ENCODE assay signal across 7 mouse cellular contexts in genomic region chr7:128523349-128523961, GRCm38 (mm10). TPM values are rescaled to one million over a fixed set of nuclear protein-coding genes. Genes with fewer than 3 reads are reported as not detected.
DNase-seq lines count a peak whose midpoint lies in the region; ATAC-seq lines count a peak whose summit lies in the region.

Bag3 (plus strand) TSS chr7:128523616.

- peak; percentile 97 for DNase-seq in adrenal gland, adult 8-10 months
- DNase-seq in embryo, embryonic 11 days: peak; percentile 96
- peak; percentile 96 to 99 for DNase-seq in gastrocnemius, postnatal 36 days
- DNase-seq in limb, embryonic 11.5 days (ENCODE audit: low spot score): peak; percentile 94
- peak; percentile 88 for DNase-seq in spleen, adult 12 weeks (ENCODE audit: low spot score)

- peak within 1 kb of the TSS; percentile 80 for H3K9ac ChIP-seq in intestine, embryonic 15.5 days
- peak within 1 kb of the TSS; percentile 79 for H3K9ac ChIP-seq in limb, embryonic 11.5 days (ENCODE audit: low read length)
- H3K9ac ChIP-seq in midbrain, embryonic 13.5 days (replicated peaks): peak within 1 kb of the TSS; percentile 57

- ATAC-seq in intestine, embryonic 15.5 days: peak; percentile 98
- peak; percentile 92 for ATAC-seq in limb, embryonic 11.5 days (ENCODE audit: insufficient number of reproducible peaks, low FRiP score, low TSS enrichment, low read depth)
- peak; percentile 90 for ATAC-seq in midbrain, embryonic 13.5 days

- H3K27ac ChIP-seq in intestine, embryonic 15.5 days: peak within 1 kb of the TSS; percentile 91
- H3K27ac ChIP-seq in limb, embryonic 11.5 days (replicated peaks; ENCODE audit: low read depth, low read length): peak within 1 kb of the TSS; percentile 57
- no peak within 1 kb of the TSS; the same call in 1 of the 2 replicates for H3K27ac ChIP-seq in midbrain, embryonic 13.5 days

- H3K36me3 ChIP-seq in intestine, embryonic 15.5 days: no peaks in the 10 kb centered on the region
- H3K36me3 ChIP-seq in limb, embryonic 11.5 days (ENCODE audit: control insufficient read depth, insufficient read depth, low read length): no peaks in the 10 kb centered on the region
- H3K36me3 ChIP-seq in midbrain, embryonic 13.5 days: no peaks in the 10 kb centered on the region

- peak within 1 kb of the TSS; percentile 88 for H3K4me2 ChIP-seq in intestine, embryonic 15.5 days (replicated peaks)
- peak within 1 kb of the TSS; percentile 92 for H3K4me2 ChIP-seq in limb, embryonic 11.5 days (ENCODE audit: low read depth, severe bottlenecking)
- peak within 1 kb of the TSS; percentile 66 for H3K4me2 ChIP-seq in midbrain, embryonic 13.5 days (replicated peaks)

- H3K27me3 ChIP-seq in intestine, embryonic 15.5 days (replicated peaks): no peaks in the 10 kb centered on the region
- no peaks in the 10 kb centered on the region for H3K27me3 ChIP-seq in limb, embryonic 11.5 days (ENCODE audit: control insufficient read depth, insufficient read depth, low read length)
- peaks cover 34% of the 10 kb centered on the region for H3K27me3 ChIP-seq in midbrain, embryonic 13.5 days

- under 1% methylated on average over 46 of the region's 46 CpGs for WGBS in intestine, embryonic 15.5 days
- WGBS in limb, embryonic 11.5 days: 0% methylated on average over 46 of the region's 46 CpGs
- WGBS in midbrain, embryonic 13.5 days: under 1% methylated on average over 46 of the region's 46 CpGs

- H3K4me3 ChIP-seq in intestine, embryonic 15.5 days (replicated peaks): peak within 1 kb of the TSS; percentile 64
- peak within 1 kb of the TSS; percentile 49 for H3K4me3 ChIP-seq in limb, embryonic 11.5 days (ENCODE audit: low read depth, low read length)
- peak within 1 kb of the TSS; percentile 42 for H3K4me3 ChIP-seq in midbrain, embryonic 13.5 days (replicated peaks)

- H3K4me1 ChIP-seq in intestine, embryonic 15.5 days (replicated peaks): 0 out of 2 replicates have a peak, but pooled peaks cover 9% of the 10 kb centered on the region
- H3K4me1 ChIP-seq in limb, embryonic 11.5 days (ENCODE audit: control insufficient read depth, insufficient read depth, low read length): peaks cover 10% of the 10 kb centered on the region
- peaks cover 13% of the 10 kb centered on the region for H3K4me1 ChIP-seq in midbrain, embryonic 13.5 days (replicated peaks)

- intact Hi-C loops in gastrocnemius, postnatal 36 days (cut with DNase I): loop anchor here (5.0 kb wide), 1 partner anchor 61 kb away; the partner anchor contains the start of gene Tial1

- no peaks in the 10 kb centered on the region for H3K9me3 ChIP-seq in intestine, embryonic 15.5 days
- no peaks in the 10 kb centered on the region for H3K9me3 ChIP-seq in limb, embryonic 11.5 days (ENCODE audit: control insufficient read depth, low read length)
- no peaks in the 10 kb centered on the region for H3K9me3 ChIP-seq in midbrain, embryonic 13.5 days

RNA-seq across cellular contexts. Expression of gene Bag3, which starts in this region (rescaled TPM):
- 100 to 1,000 TPM; 146 to 189 (median 168) TPM for total RNA-seq in adrenal gland, adult 8-10 months (2022)
- total RNA-seq in gastrocnemius, postnatal 36 days (2021): 100 to 1,000 TPM; 130 to 132 TPM
- polyA plus RNA-seq in intestine, embryonic 15.5 days (2015; fragmentation: Nextera tagmentation; extraction: Ambion mirVana): 10.9 and 12.3 TPM in 2 replicates
- 9.9 and 10.2 TPM in 2 replicates for polyA plus RNA-seq in limb, embryonic 11.5 days (2014; fragmentation: Nextera tagmentation; extraction: Ambion mirVana)
- polyA plus RNA-seq in midbrain, embryonic 13.5 days (2015; fragmentation: Nextera tagmentation; extraction: Ambion mirVana): 2.1 and 2.6 TPM in 2 replicates
